Mouse (Mus musculus): ENCODE results near the gene Slc44a5.

Gene Slc44a5

DNA sequence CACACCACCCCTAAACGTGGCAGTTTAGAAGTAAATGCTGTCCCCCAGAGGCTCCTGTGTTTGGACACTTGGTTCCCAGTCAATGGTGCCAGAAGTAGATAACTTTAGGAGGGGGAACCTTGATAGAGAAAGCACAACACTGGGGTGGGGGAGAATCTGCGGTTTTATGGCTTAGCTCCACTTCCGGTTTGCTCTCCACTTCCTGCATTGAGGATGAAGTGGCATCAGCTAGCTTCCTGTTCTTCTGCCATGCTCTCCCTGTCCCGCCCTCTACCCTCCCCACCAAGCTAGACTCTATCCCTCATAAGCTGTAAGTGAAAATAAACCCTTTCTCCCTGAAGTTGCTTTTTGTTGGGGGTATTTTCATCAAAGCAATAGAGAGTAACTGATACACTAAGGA, 327.9 kb downstream of the Slc44a5 start:
- peak; percentile 16 for DNase-seq (ENCODE audit: low read depth)

GRCm38 (mm10) chr3:154305163-154305884, 332.1 kb downstream of the Slc44a5 start:
- no peak for DNase-seq (ENCODE audit: low read depth)

DNA sequence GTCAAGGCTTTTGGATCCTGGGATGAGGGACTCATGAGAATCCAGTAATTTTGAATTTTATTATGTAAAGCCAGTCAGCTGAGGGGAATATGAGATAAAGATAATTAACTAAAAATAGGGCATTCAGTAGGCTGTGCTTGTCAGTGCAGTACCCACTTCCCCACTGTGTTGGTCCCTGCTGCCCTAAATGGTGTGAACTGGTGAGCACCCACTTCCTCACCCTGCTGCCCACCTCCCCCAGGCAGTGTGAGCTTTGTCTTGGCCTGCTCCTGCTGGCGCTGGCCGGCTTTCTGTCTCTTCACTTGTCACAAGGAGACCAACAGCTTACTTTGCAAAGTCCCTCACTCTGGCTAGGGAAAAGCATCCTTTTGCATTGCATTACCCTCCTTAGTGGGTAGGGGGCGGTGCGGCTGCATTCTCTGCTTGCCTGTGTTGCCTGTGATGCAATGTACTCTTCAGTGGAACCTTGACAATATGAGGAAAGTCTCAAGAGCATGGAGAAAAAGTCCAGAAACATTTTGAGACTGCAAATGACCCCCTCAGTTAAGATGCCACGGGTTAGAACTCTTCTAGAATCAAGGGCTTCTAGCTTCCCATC, 344.5 kb downstream of the Slc44a5 start:
- no peak for DNase-seq (ENCODE audit: low read depth)

Measured in 416B (cell line).